Mouse (Mus musculus) neural tube, embryonic 11.5 days (tissue): ENCODE data around the gene C2cd4d. TPM values are rescaled to one million over a fixed set of nuclear protein-coding genes. Genes with fewer than 3 reads are reported as not detected.
A peak's percentile ranks its signal among the peaks of the same experiment; 100 is the strongest.

Experiments used
- ATAC-seq: fragments of 200-750 bp; cut with Nextera tagmentation; 2 replicates; pipeline ENCODE4 v1.8.0; 2017; ENCODE audit warnings: moderate number of reproducible peaks, mild to moderate bottlenecking, moderate TSS enrichment, moderate library complexity; ENCODE audit not compliant: insufficient read depth, low FRiP score, low TSS enrichment
- DNase-seq: peaks from one replicate; pipeline ENCODE4 v3.0.0-alpha.2; 2015; ENCODE audit warnings: low spot score
- H3K27ac ChIP-seq: fragments of 300-500 bp; sonication (generic); 2 replicates; pipeline ENCODE4 v1.5.1; 2014; ENCODE audit warnings: low read depth, mild to moderate bottlenecking, low read length
- H3K27me3 ChIP-seq: fragments of 300-500 bp; sonication (generic); 2 replicates; pipeline ENCODE4 v1.6.1; 2014; ENCODE audit warnings: mild to moderate bottlenecking, low read length, mixed read lengths; ENCODE audit not compliant: control insufficient read depth, insufficient read depth
- H3K36me3 ChIP-seq: fragments of 300-500 bp; sonication (generic); 2 replicates; pipeline ENCODE4 v1.6.1; 2014; ENCODE audit warnings: mild to moderate bottlenecking, low read length, moderate library complexity, mixed read lengths; ENCODE audit not compliant: control insufficient read depth, insufficient read depth
- H3K4me1 ChIP-seq: fragments of 300-500 bp; sonication (generic); 2 replicates; pipeline ENCODE4 v1.6.1; 2014; ENCODE audit warnings: low read length, mixed read lengths; ENCODE audit not compliant: control insufficient read depth, insufficient read depth
- H3K4me2 ChIP-seq: fragments of 300-500 bp; sonication (generic); 2 replicates; pipeline ENCODE4 v1.6.1; 2014; ENCODE audit warnings: low read depth, mild to moderate bottlenecking, moderate library complexity
- H3K4me3 ChIP-seq: fragments of 300-500 bp; sonication (generic); 2 replicates; pipeline ENCODE4 v1.5.1; 2014; ENCODE audit warnings: low read depth, low read length
- H3K9ac ChIP-seq: fragments of 300-500 bp; sonication (generic); 2 replicates; pipeline ENCODE4 v1.6.1; 2014; ENCODE audit warnings: mild to moderate bottlenecking, low read length
- H3K9me3 ChIP-seq: fragments of 300-500 bp; sonication (generic); 2 replicates; pipeline ENCODE4 v1.6.1; 2016; ENCODE audit warnings: low read length; ENCODE audit not compliant: control insufficient read depth
- WGBS: fragments of 180-500 bp; shearing (Covaris S2); extraction: QIAGEN DNeasy Blood & Tissue Kit; methylation state at CpG from one replicate; pipeline ENCODE4 v1.1.7; 2014; 5-methylcytosine and 5-hydroxymethylcytosine counted together
- polyA plus RNA-seq: library from polyadenylated mRNA; unstranded; fragments of >200 nt; fragmentation: Nextera tagmentation; extraction: Ambion mirVana; gene quantifications from 2 replicates; pipeline ENCODE4 v1.2.1, GENCODE M21; 2014

The C2cd4d gene
- polyA plus RNA-seq, 1 experiment from 2014 or later, result 1.6 TPM

DNA sequence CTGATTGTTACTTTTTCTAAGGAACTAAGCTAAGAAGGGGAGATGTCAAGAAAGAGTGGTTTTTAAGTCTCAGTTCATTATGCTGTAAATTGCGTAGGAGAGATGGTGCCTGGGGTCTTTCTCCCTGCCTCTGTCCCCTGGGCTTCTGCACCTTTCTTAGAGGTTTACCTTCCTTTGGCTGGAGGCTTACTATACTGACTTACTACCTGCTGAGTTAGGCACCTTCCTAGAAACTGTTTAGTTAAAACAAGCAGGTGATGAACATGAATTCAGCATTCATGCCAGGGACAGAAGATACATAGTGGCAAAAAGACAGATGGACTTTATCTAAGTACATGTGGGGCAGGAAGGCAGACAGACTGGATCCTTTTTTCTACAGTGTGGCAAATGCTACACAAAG is 34.1 kb downstream of the C2cd4d start:
- no peak overlapping the region for H3K27ac ChIP-seq
- H3K9ac ChIP-seq, result no peak overlapping the region
- 84% methylated on average over 1 of the region's 1 CpGs for WGBS
- DNase-seq (no peak), ATAC-seq (no peak)
- H3K4me3 ChIP-seq, result no peak overlapping the region
- peaks cover 8% of the 10 kb centered on the region; the same call in 1 of the 2 replicates for H3K4me1 ChIP-seq
- no peaks in the 10 kb centered on the region for H3K9me3 ChIP-seq
- H3K27me3 ChIP-seq, result no peaks in the 10 kb centered on the region
- no peaks in the 10 kb centered on the region for H3K36me3 ChIP-seq
- no peak overlapping the region for H3K4me2 ChIP-seq

DNA sequence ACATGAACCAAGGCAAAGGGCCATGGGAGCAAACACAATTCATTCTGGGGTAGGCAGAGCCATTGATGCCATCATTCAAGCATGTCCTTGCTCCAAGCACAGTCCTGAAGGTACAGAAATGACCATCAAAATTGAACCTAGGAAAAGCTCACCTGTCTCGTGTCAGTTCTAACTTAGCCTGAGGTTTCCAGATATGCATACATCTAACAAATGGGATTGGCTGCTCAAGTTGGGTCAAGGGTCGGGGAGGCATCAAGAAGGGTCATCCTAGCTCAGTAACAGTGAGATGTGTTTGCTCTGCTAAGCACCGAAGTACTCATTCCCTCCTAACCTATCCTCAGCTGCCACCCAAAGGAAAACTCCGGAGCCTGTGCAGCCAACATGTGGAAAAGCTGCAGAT is 34.6 kb downstream of the C2cd4d start:
- no peaks in the 10 kb centered on the region for H3K27me3 ChIP-seq
- peaks cover 8% of the 10 kb centered on the region; the same call in 1 of the 2 replicates for H3K4me1 ChIP-seq
- H3K9ac ChIP-seq, result no peak overlapping the region
- 83% methylated on average over 4 of the region's 4 CpGs for WGBS
- no peak overlapping the region for H3K4me2 ChIP-seq
- no peak overlapping the region for H3K4me3 ChIP-seq
- H3K36me3 ChIP-seq, result no peaks in the 10 kb centered on the region
- no peak for DNase-seq
- ATAC-seq, result no peak
- no peak overlapping the region for H3K27ac ChIP-seq
- H3K9me3 ChIP-seq, result no peaks in the 10 kb centered on the region

DNA sequence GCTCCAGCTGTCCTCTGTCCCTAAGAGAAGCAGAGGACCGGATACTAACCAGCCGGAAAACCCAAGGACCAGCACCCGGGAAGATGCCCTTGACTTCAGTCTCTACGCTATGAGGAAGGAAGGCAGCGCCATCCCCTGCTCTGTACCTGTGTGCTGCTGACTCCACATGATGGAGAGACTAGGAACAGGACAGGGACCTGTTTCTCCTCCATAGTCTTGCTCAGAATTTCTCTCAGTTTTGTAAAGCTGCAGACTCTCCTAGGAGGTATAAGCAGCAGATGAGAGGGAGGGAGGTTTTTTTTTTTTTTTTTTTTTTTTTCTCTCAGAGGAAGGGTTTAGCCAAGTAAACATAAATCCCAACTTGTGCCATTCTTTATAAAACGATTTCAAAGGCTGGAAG is 36.0 kb downstream of the C2cd4d start, which contains the start of gene Lingo4:
TSS of gene Lingo4 (plus strand) at position 301 of the 400 bp plus-strand sequence.
- Histone ChIP-seq H3K36me3 (no peaks in the 10 kb centered on the region), H3K27ac (no peak within 1 kb of the TSS), H3K9ac (peak within 1 kb of the TSS; percentile 52; the same call in 1 of the 2 replicates), H3K4me1 (peaks cover 8% of the 10 kb centered on the region; the same call in 1 of the 2 replicates), H3K4me3 (peak within 1 kb of the TSS; percentile 29), H3K4me2 (peak within 1 kb of the TSS; percentile 59), H3K9me3 (no peaks in the 10 kb centered on the region), H3K27me3 (no peaks in the 10 kb centered on the region)
- ATAC-seq (no peak), DNase-seq (no peak)
- 71% methylated on average over 6 of the region's 6 CpGs for WGBS

DNA sequence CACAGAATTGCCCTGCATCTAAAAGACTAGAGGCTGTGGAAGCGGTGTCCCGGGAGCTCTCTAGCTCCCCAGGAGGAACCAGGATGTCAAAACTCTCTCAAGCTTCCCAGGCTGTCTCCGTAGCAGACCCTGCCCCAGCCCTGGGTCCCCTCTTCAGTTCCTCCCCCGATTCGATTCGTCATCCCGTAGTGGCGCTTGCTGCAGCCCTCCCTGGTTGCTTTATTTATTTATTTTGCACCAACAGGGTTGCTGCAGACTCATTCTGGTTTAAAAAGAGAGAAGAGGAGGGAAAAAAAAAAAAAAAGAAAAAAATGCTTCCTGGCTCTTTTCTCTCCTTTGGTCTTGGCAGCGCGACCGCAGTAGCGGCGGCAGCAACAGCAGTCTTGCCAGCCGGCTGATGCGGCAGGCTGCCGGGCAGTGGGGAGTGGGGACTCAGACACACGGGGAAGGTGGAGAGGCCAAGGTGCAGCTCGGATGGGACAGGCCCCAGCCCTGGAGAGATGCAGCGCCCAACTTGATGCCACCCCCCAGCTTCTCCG is 36.8 kb downstream of the C2cd4d start:
- Histone ChIP-seq H3K27ac (no peak overlapping the region), H3K4me3 (peak overlapping the region; percentile 29), H3K9me3 (no peaks in the 10 kb centered on the region), H3K36me3 (no peaks in the 10 kb centered on the region), H3K9ac (peak overlapping the region; percentile 52; the same call in 1 of the 2 replicates), H3K27me3 (no peaks in the 10 kb centered on the region), H3K4me1 (peaks cover 8% of the 10 kb centered on the region; the same call in 1 of the 2 replicates), H3K4me2 (peak overlapping the region; percentile 59)
- ATAC-seq (peak; percentile 31; the same call in 1 of the 2 replicates), DNase-seq (peak; percentile 66)
- under 1% methylated on average over 20 of the region's 20 CpGs for WGBS

GRCm38 (mm10) chr3:94399663-94400310 is 37.5 kb downstream of the C2cd4d start:
- WGBS, result 25% methylated on average over 5 of the region's 5 CpGs
- Histone ChIP-seq H3K36me3 (no peaks in the 10 kb centered on the region), H3K27me3 (no peaks in the 10 kb centered on the region), H3K4me1 (peaks cover 12% of the 10 kb centered on the region; the same call in 1 of the 2 replicates), H3K4me3 (no peak overlapping the region), H3K9me3 (no peaks in the 10 kb centered on the region), H3K4me2 (peak overlapping the region; percentile 59), H3K27ac (no peak overlapping the region), H3K9ac (peak overlapping the region; percentile 52; the same call in 1 of the 2 replicates)
- ATAC-seq (0 out of 2 replicates have a peak, but pooled peaks have one; percentile 24), DNase-seq (peak; percentile 54)

DNA sequence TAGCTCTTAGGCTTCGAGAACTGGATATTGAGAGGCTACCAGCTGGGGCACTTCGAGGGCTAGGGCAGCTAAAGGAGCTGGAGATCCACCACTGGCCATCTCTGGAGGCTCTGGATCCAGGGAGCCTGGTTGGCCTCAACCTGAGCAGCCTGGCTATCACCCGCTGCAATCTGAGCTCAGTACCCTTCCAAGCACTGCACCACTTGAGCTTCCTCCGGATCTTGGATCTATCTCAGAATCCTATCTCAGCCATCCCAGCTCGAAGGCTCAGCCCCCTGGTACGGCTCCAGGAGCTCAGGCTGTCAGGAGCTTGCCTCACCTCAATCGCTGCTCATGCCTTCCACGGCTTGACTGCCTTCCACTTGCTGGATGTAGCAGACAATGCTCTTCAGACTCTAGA is 40.2 kb downstream of the C2cd4d start:
- Histone ChIP-seq H3K9me3 (no peaks in the 10 kb centered on the region), H3K27me3 (no peaks in the 10 kb centered on the region), H3K4me3 (no peak overlapping the region), H3K4me1 (peaks cover 12% of the 10 kb centered on the region; the same call in 1 of the 2 replicates), H3K36me3 (no peaks in the 10 kb centered on the region), H3K9ac (no peak overlapping the region), H3K4me2 (no peak overlapping the region), H3K27ac (no peak overlapping the region)
- ATAC-seq (no peak), DNase-seq (no peak)
- WGBS, result 76% methylated on average over 8 of the region's 8 CpGs

DNA sequence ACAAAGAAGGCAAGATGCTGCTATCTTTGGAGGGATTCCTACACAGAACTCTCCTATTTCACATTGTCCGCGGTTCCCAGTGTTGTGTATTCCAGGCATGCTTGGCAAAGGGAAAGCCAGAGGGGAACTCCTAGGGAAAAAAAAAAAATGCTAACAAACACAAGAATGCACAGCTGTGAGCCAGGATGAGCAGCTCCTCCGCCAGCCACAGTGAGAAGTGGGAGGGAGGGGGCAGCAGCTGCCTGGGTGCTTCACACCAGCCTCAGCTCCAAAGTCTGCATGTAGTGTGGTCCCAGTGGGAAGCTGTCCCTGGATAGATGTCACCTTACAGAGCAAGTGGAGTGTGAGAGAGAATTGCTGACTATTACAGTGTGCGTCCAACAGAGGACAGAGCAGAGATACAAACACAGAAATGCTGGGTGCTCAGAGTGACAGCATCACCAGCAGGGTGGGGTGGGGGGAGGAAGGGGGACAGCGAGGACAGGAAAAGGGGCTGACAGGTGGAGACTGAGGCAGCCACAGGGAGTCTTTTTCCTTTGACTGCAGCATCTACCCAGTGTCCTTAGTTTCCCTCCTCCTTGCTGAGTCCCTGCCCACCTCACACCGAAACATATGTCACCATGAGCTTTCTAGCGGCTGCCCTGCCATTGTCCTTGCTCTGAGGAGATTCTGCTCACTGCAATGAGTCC is 42.3 kb downstream of the C2cd4d start:
- H3K27ac ChIP-seq, result no peak overlapping the region
- no peaks in the 10 kb centered on the region for H3K9me3 ChIP-seq
- H3K4me1 ChIP-seq, result peaks cover 9% of the 10 kb centered on the region; the same call in 1 of the 2 replicates
- no peak overlapping the region for H3K9ac ChIP-seq
- no peak overlapping the region for H3K4me3 ChIP-seq
- no peak for DNase-seq
- WGBS, result 34% methylated on average over 7 of the region's 7 CpGs
- no peak for ATAC-seq
- no peaks in the 10 kb centered on the region for H3K36me3 ChIP-seq
- no peak overlapping the region for H3K4me2 ChIP-seq
- no peaks in the 10 kb centered on the region for H3K27me3 ChIP-seq

GRCm38 (mm10) chr3:94405561-94405960 is 43.3 kb downstream of the C2cd4d start:
- Histone ChIP-seq H3K9ac (no peak overlapping the region), H3K27ac (no peak overlapping the region), H3K36me3 (no peaks in the 10 kb centered on the region), H3K27me3 (no peaks in the 10 kb centered on the region), H3K4me3 (no peak overlapping the region), H3K9me3 (no peaks in the 10 kb centered on the region), H3K4me2 (no peak overlapping the region), H3K4me1 (peaks cover 4% of the 10 kb centered on the region; the same call in 1 of the 2 replicates)
- 76% methylated on average over 4 of the region's 4 CpGs for WGBS
- no peak for ATAC-seq
- no peak for DNase-seq
